Mouse (Mus musculus) lung, adult 2 months (tissue): ENCODE data around the gene 4933405L10Rik.

Source experiments
- CTCF ChIP-seq: fragments of 200-500 bp; IDR thresholded peaks from 2 replicates; pipeline ENCODE4 v1.5.1; 2011; ENCODE audit warnings: mild to moderate bottlenecking, low read length, control low read depth; ENCODE audit not compliant: insufficient read depth
- POLR2A ChIP-seq: fragments of 200-500 bp; IDR thresholded peaks from 2 replicates; pipeline ENCODE4 v1.6.1; 2011; ENCODE audit warnings: low read depth, mild to moderate bottlenecking, control low read depth, low read length, borderline replicate concordance; ENCODE audit errors: extremely low read depth

DNA sequence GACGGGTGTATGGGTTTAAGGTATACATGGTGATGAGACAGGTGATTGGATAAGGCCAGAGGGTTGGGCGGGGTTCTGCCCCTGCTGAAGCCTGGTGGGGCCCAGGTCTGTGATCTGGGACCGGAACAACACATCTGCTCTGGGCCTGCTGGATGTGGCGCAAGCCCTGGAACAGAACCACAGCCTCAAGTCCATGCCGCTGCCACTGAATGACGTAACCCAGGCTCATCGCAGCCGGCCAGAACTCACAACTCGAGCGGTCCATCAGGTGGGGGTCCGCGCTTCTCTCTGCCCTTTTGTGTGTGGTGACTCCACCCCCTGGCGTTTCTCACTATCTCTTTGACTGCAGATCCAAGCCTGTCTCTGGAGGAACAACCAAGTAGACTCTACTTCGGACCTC is 16.5 kb upstream of the 4933405L10Rik start:
- TF ChIP-seq POLR2A: no peak
- TF ChIP-seq CTCF: no peak
